Mouse (Mus musculus): ENCODE measurements at regions not wholly inside any gene's neighbourhood (a gene's known extent, or its start where the extent isn't known, plus 50 kb on each side); places are given as distances from the start of the nearest gene placed in this dataset.
A peak's percentile ranks its signal among the peaks of the same experiment; 100 is the strongest.

DNA sequence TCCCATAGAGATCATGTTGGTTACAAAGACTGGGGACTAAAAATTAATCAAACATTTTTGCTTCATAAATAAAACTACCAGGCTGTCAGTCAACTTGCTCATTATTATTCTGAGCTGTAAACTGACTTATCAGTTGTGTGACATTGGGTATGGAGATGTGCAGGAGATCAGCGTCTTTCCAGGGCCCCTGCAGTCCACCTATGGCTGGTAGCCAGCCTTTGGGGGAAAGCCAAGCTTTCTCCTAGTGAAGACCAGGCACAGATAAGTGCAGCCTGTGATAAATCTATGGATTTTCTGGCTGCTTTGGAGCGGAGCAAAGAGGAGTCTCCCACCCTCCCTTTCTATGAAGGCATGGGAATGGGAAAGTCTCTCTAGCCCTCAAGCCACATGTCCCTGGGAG lies 172.0 kb upstream of the Glra1 start:
- no peak for DNase-seq (ENCODE audit: low spot score in 2 of 2)

GRCm38 (mm10) chr11:55773283-55773682 lies 165.3 kb upstream of the Glra1 start:
- DNase-seq (ENCODE audit: low spot score in 2 of 2): no peak

DNA sequence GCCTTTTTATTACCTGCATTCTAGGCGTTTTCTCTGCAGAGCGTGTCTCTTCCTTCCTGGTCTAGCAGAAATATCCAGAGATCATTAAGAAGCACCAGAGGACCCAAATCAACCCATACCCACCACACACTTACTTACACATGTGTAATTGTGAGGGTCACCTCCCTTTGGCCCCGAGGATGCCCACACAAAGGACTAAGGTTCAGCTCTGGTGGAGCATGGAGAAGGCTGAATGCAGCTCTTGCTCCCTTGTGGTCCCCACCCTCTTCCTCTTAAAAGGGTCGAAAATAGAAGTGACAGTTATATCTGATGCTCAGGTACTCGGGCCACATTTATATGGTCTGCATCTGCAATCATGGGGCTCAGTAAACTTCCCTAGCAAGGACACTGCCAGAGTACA lies 164.5 kb upstream of the Glra1 start:
- DNase-seq (ENCODE audit: low spot score in 2 of 2): no peak

GRCm38 (mm10) chr11:55772107-55772506 lies 164.1 kb upstream of the Glra1 start:
- DNase-seq (ENCODE audit: low spot score in 2 of 2): peak; percentile 42 to 47

DNA sequence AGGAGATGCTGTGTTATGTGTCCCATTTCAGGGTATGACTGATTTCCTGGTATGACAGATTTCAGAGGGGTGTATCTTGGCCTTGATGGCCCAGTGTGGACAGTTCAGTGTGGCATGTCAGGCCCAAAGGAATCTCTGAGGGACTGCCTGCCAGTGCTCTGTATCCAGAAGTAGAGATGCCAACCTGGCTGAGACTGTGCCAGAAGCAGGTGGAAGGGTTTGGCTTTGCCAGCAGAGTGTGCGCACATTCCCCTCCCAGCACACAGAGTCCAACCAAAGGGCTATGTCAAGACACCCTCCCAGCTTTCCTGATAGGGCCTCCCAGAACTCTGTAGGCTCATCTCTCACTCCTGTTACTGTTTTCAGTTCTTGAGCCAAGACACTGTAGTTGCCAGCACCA lies 156.8 kb upstream of the Glra1 start:
- DNase-seq (ENCODE audit: low spot score in 2 of 2): no peak
